Comparison of ENCODE assay signal across 8 mouse cellular contexts in the genomic region with DNA sequence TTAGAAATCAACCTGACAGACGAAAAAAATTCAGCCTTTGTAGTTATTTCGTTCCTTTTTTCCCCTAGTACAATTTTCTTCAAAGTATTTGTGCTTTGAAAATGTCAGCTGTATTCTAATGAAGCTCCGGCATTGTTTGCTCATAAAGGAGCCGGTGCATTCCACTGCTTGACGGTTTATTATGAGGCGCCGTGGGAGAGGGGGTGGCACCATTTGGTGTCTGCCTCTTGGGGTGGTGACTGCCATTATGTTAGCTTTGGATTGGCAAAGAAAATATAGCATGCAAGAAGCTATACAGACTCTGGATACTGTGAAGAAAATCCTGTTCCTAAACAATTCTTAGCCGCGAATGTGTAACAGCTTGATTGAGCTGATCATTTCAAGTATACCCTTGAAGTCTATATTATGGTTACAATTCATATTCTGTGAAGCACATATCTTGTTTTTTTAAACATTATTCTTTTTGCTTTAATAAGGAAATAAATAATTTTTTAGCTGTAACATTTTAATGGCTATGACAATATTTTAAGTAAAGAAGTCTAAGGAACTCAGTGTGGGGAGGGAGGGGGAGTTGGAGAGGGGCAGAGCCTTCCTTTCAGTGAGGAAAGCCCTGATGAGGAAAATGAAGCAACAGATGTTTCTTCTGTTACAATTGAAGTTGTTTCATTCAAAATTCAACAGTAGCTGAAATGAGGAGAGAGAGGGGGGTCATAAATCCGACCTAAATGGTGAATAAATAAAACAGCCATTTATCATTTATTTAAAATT.
DNase-seq lines count a peak whose midpoint lies in the region; ATAC-seq and TF ChIP-seq lines count a peak whose summit lies in the region.

No protein-coding gene starts in this region.

- peak overlapping the region; percentile 35 for H3K4me3 ChIP-seq in lung, embryonic 15.5 days
- peak overlapping the region; percentile 6 for H3K4me3 ChIP-seq in spleen, adult 2 months (ENCODE audit: extremely low read depth, insufficient read depth, insufficient read length)

- TF ChIP-seq CTCF in spleen, adult 2 months (IDR thresholded peaks at IDR 0.05; ENCODE audit: extremely low read depth, insufficient read depth, insufficient read length, insufficient replicate concordance) = no peak

- H3K4me1 ChIP-seq in lung, embryonic 15.5 days = peaks cover 3% of the 10 kb centered on the region; the same call in 1 of the 2 replicates
- no peaks in the 10 kb centered on the region for H3K4me1 ChIP-seq in spleen, adult 2 months (ENCODE audit: control insufficient read depth, insufficient read depth, insufficient read length)

- peak overlapping the region; percentile 55 for H3K4me2 ChIP-seq in lung, embryonic 15.5 days

- DNase-seq in lung, postnatal 25 days (ENCODE audit: low spot score) = no peak
- DNase-seq in cerebellum, adult 9-11 months = peak; percentile 23
- peak; percentile 20 for DNase-seq in kidney, postnatal 14 days
- peak in 1 of 2 experiments; percentile 3 for DNase-seq in spleen, adult 2 months (ENCODE audit: low read depth in 1 of 2, low spot score in 2 of 2)
- no peak for DNase-seq in ovary, postnatal 36 days (ENCODE audit: low spot score)

- no peak for TF ChIP-seq POLR2A in spleen, adult 2 months (IDR thresholded peaks at IDR 0.05; ENCODE audit: low read depth, low read length)

- H3K9me3 ChIP-seq in lung, embryonic 15.5 days = no peaks in the 10 kb centered on the region

- H3K36me3 ChIP-seq in lung, embryonic 15.5 days = no peaks in the 10 kb centered on the region
- H3K36me3 ChIP-seq in spleen, adult 2 months (ENCODE audit: control insufficient read depth, insufficient read depth, low read length) = no peaks in the 10 kb centered on the region

- peak overlapping the region; percentile 23; the same call in 1 of the 2 replicates for H3K9ac ChIP-seq in lung, embryonic 15.5 days

- ATAC-seq in lung, embryonic 15.5 days (ENCODE audit: borderline replicate concordance, extremely low read depth, low FRiP score, low TSS enrichment) = no peak
- peak; percentile 62 for ATAC-seq in granulocyte monocyte progenitor cell, adult 5-6 weeks (replicated peaks; ENCODE audit: poor library complexity, severe bottlenecking)
- ATAC-seq in megakaryocyte, adult 5-6 weeks (ENCODE audit: poor library complexity, severe bottlenecking) = 0 out of 2 replicates have a peak, but pooled peaks have one; percentile 35

- 7% methylated on average over 10 of the region's 10 CpGs for WGBS in lung, embryonic 15.5 days
- WGBS in spleen, adult 2 months = 8% methylated on average over 10 of the region's 10 CpGs

- no peak overlapping the region for H3K27ac ChIP-seq in lung, embryonic 15.5 days
- H3K27ac ChIP-seq in spleen, adult 2 months (ENCODE audit: insufficient read depth, low read length) = no peak overlapping the region

- no peaks in the 10 kb centered on the region for H3K27me3 ChIP-seq in lung, embryonic 15.5 days
- no peaks in the 10 kb centered on the region for H3K27me3 ChIP-seq in spleen, adult 2 months (ENCODE audit: control insufficient read depth, insufficient read depth, low read length)

Comparison
In these comparisons a context has a peak if more than half of its experiments do, and no peak if none do; other contexts are left out.
1. DNase-seq: peak in cerebellum, adult 9-11 months (single experiment) and kidney, postnatal 14 days (single experiment); none in lung, postnatal 25 days (single experiment) and ovary, postnatal 36 days (single experiment).